Mouse (Mus musculus) heart, postnatal 10 days (tissue): ENCODE results near the gene Ackr3. TPM values are rescaled to one million over a fixed set of nuclear protein-coding genes. Genes with fewer than 3 reads are reported as not detected.

Source experiments
- DNase-seq, 2 experiments: peaks; one replicate each; pipeline ENCODE4 v3.0.0; 2021
- intact Hi-C: fragments of 180-260 bp; cut with DNase I; formaldehyde crosslinking; loops from one replicate; pipeline ENCODE4 v1.15.1; 2025
- total RNA-seq, 2 experiments: library from RNA; stranded (reverse); gene quantifications; 2 replicates each; pipeline ENCODE4 v1.2.3; 2021

Ackr3 gene
- total RNA-seq, 2 experiments from 2014 or later: 45.4 to 48.9 TPM

GRCm38 (mm10) chr1:90247756-90248541 lies 44.2 kb downstream of the Ackr3 start:
- no peak for DNase-seq
- intact Hi-C loops: no loop called here

GRCm38 (mm10) chr1:90248966-90249735 lies 45.4 kb downstream of the Ackr3 start:
- intact Hi-C loops: no loop called here
- DNase-seq: no peak

- DNase-seq: no peak
- intact Hi-C loops: no loop called here
Observed at GRCm38 (mm10) chr1:90250419-90250818, 46.6 kb downstream of the Ackr3 start.

GRCm38 (mm10) chr1:90251156-90251555 lies 47.4 kb downstream of the Ackr3 start:
- intact Hi-C loops: no loop called here
- no peak for DNase-seq

- intact Hi-C loops: no loop called here
Observed at GRCm38 (mm10) chr1:90253465-90253864, 49.7 kb downstream of the Ackr3 start.

GRCm38 (mm10) chr1:90258253-90258887 lies 54.6 kb downstream of the Ackr3 start:
- DNase-seq: peak; percentile 51 to 58
- intact Hi-C loops: no loop called here

More at GRCm38 (mm10) chr1:90253465-90253864, 49.7 kb downstream of the Ackr3 start:
- no peak for DNase-seq

- DNase-seq: no peak
- intact Hi-C loops: no loop called here
Observed at GRCm38 (mm10) chr1:90260704-90261581, 57.2 kb downstream of the Ackr3 start.

GRCm38 (mm10) chr1:90262380-90262779 lies 58.6 kb downstream of the Ackr3 start:
- DNase-seq: no peak
- intact Hi-C loops: no loop called here

Other genes starting within 250 kb of the Ackr3 start
- gene Asb18, start 189.3 kb upstream of the Ackr3 start, total RNA-seq: 1 to 10 TPM; 6.3 to 8.0 TPM
- gene Iqca, start 50.6 kb upstream of the Ackr3 start, total RNA-seq: not detected